Mouse (Mus musculus) left cerebral cortex, postnatal 4 days (tissue): ENCODE measurements around the gene Sh2d6. TPM values are rescaled to one million over a fixed set of nuclear protein-coding genes. Genes with fewer than 3 reads are reported as not detected.
A peak's percentile ranks its signal among the peaks of the same experiment; 100 is the strongest.

Experiments
- DNase-seq: peaks from one replicate; pipeline ENCODE4 v3.0.0-alpha.2; 2022
- intact Hi-C: fragments of 180-260 bp; cut with DNase I; formaldehyde crosslinking; loops from one replicate; pipeline ENCODE4 v1.15.1; 2025
- total RNA-seq, 2 experiments: library from RNA; stranded (reverse); gene quantifications; 2 replicates each; pipeline ENCODE4 v1.2.3; 2021

The Sh2d6 gene
- total RNA-seq = under 1 TPM; 0.36 to 0.68 TPM

DNA sequence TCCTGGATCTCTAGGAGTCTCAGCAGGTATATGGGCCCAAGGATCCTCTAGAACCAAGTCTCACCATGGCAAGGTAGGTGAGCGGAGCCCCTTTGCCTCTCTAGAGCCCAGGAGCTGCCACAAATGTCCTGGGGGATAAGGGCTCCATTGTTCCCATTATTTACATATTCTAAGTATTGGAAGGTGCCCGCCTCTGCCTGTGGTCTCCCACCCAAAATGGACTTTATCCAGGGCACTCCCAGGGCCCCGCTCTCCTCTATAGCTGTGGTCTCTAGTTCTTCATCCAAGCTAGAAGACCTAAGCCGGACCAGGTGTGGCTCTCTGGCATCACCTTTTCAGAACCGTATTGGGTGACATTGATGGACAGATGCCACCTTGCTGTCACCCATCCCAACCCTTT lies at the start of gene Sh2d6:
Gene Sh2d6, minus strand, starts transcription at position 101 of the 400 bp plus-strand sequence.
- no peak for DNase-seq
- intact Hi-C loops = no loop called here

DNA sequence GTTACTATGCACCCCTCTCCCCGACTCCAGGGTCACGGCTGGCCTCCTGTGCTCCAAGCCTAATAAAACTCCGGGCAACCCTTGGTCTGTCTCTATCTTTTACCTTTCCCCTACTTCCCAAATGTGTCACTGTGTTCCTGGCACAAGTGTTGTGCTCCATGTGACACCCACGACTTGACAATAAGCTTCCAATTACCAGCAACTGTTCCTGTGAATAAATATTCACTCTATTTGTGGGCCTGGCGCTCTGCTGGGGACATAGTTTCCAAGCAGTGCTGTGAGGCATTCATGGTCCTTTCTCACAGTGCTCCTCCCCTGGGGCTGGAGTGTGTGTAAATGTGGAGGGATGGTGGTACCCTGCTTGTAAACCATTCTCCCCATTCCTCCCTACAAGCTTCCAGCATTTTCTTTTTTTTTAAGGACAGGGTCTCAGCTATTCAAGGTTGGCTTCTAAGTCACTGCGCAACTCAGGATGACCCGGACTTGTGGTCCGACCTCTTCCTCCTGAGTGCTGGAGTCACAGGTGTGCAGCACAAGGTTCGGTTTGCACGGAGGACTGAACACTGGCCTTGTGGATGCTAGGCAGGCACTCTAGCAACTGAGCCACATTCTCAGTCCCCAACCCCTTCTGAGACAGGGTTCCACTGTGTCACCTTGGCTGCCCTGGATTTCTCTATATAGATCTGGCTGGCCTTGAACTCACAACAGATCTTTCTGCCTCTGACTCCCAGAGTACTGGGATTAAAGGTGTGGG lies 49.3 kb upstream of the Sh2d6 start:
- no peak for DNase-seq
- intact Hi-C loops = no loop called here

DNA sequence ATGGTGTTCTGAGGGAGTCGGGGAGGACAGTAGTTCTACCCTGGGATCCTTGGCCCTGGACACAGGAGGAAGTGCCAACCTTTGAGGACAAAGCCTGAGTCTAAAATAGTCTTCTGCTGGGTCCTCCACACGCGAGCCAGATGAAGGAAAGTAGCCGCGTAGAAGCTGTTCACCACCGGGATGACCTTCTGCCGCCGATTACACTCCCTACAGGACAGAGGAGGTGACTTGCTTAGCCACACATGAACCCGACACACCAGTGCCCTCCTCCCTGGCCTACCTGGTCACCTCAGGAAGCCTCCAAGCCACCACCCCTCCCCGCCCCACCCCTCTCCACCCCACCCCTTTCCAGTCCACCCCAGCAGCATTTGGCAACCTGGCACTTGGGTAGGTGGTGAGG lies 47.2 kb upstream of the Sh2d6 start:
- no peak for DNase-seq
- intact Hi-C loops = no loop called here

DNA sequence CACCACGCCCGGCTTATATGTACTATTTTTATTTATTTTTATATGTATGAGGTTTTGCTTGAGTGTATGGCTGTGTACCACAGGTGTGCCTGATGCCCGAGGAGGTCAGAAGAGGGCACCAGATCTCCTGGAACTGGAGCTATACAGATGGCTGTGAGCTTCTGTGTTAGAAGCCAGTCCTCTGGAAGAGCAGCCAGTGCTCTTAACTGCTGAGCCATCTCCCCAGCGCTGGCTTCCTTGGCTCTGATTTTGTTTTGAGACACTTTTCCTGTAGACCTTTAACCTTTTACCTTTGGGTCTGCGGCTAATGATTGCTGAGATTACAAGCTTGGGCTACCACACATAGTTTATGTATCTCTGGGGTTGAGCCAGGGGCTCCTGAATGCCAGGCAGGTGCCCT lies 46.0 kb upstream of the Sh2d6 start:
- intact Hi-C loops = no loop called here
- DNase-seq = no peak

DNA sequence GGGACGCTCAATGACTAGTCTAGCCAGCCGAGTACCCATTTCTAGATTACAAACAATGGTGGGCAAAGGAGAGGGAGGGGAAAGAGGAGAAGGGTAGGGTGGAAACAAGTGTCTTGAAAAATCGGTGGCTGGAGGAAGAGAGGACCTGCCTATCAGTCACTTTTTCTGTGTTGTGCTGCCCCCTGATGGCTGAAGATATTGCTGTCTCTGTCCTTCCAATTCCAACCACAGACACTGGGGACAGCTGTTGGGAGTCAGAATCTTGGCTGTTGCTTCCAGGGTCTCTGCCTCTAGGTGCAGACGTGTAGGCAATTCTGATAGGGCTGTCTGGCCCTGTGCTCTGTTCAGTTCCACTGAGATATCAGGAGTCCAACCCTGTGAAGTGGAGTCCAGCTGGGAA lies 44.5 kb upstream of the Sh2d6 start:
- peak; percentile 89 for DNase-seq
- intact Hi-C loops = no loop called here

DNA sequence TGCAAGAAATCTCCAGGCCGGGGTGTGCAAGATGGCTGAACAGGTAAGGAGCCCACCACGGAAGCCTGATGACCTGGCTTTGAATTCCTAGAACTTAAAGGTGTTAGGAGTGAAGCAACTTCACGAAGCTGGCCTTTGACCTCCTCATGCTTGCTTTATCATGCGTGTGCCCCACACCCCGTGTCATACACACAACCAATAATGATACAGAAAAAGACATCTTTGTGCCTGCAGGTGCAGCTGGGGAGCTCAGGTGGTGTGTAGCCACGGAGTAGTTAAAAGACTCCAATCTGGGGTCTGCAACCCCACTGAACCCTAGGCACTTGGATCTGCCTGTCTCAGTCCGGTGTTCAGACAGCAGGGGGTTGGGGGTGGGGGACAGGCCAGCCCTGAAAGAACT lies 44.0 kb upstream of the Sh2d6 start:
- intact Hi-C loops = no loop called here
- DNase-seq = no peak

DNA sequence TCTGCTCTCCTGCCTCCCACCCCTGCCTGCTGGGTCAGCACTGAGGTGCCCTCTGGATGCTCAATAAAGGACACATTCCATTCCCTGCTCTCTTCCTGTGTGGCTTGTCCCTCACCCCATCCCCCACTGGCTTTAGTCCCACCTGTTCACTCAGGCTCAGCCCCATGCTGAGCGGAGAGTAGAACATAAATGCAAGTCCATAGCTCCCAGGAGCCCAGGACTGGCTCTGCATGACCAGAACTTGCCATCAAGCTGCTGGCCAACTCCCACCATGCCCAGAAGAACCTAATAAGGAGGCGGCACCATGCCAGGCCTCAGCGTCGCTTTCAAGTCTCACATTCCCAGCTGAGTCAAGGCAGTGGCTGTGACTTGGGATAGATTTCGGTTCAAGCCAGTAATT lies 41.4 kb upstream of the Sh2d6 start:
- DNase-seq = peak; percentile 25
- intact Hi-C loops = no loop called here

DNA sequence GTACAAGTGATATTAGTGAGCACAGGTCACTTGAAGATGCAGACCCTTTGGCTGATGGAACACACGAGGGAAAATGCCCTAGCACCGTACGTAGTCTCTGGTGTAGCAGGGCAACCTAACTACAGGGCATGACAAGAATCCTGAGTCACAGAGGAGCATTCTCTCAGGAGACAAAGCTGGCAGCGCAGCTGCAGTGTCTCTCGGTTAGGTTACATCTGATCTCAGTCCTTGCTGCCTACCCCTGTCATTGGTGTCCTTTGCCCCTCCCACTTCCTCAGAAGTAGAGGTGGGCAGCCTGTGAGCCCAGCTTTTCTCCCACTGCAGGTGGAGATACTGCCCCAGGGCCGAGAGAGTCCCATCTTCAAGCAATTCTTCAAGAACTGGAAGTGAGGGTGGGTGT lies 41.0 kb upstream of the Sh2d6 start:
- intact Hi-C loops = no loop called here

DNA sequence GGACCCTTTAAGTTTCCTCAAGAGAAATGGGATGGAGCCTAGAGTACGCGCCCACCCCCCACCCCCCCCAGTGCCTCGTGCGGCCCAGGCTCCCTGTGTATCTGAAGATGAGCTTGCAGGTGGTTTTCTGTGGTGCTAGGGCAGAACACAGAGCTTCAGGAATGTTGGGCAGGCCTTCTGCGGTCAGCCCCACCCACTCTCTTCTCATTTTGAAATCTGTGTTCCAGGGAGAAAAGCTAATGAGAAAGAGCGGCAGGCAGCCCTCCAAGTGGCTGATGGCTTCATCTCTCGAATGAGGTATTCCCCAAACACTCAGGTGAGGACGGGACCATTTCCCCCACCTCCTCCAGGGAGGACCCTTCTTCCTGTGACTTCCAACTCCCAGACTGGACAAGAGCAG lies 39.3 kb upstream of the Sh2d6 start:
- DNase-seq = no peak
- intact Hi-C loops = no loop called here

More for the DNA sequence above, 41.0 kb upstream of the Sh2d6 start:
- DNase-seq = no peak

DNA sequence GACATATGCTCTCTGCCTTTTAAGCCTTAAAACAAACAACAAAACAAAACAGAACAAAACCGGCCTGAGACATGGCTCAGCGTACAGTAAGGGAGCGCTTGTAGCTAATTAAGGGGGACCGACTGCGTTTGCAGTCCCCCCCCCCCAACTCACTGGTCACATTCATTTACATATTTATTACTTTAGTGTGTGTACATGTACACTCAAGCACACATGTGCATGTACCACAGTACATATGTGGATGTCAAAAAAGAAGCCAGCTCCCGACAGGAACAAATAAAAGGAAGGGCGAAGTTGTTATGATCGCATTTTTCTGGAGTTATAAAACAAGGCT lies 31.5 kb upstream of the Sh2d6 start:
- DNase-seq = no peak
- intact Hi-C loops = no loop called here

DNA sequence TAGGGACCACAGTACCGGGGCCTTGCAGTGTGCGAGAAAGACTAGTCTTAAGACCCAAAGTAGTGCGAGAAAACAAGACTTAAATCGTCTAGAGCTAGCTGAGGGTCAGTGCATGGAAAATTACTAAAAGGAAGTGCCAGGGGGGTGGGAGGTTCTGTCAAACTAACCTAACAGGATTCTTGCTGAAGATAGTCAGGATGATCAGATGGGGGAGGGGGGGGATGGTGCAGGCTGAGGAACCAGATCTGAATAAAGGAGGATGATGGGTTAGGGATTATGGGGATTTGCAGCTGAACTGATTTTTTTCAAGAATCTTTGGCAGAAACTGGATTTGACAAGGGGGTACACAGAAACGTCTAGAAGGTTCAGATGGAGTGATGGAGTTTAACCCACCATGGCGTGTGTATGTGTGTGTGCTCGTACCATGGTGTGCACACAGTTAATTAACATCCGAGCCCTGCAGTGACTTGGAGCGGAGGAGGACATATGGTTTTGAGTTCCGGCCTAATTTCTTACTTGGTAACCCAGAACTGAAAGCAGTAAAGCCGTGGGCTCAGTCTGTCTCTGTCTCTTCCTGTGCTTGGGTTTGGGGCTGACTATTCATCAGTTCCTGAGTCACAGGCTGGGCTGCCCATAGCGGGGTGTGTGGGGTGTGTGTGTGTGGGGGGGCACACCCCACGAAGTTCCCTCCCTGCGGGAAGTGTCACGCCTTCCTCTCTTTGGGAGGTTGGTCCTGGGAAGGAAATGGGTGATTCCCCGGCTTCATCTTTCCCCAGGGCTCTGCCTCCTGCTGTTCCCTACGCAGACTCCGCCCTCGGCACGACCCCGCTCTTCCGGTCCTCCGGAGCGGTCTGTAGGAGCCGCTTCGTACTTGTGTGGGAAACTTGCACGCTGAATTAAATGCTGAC lies 30.9 kb upstream of the Sh2d6 start:
- intact Hi-C loops = no loop called here
- peak; percentile 39 for DNase-seq

DNA sequence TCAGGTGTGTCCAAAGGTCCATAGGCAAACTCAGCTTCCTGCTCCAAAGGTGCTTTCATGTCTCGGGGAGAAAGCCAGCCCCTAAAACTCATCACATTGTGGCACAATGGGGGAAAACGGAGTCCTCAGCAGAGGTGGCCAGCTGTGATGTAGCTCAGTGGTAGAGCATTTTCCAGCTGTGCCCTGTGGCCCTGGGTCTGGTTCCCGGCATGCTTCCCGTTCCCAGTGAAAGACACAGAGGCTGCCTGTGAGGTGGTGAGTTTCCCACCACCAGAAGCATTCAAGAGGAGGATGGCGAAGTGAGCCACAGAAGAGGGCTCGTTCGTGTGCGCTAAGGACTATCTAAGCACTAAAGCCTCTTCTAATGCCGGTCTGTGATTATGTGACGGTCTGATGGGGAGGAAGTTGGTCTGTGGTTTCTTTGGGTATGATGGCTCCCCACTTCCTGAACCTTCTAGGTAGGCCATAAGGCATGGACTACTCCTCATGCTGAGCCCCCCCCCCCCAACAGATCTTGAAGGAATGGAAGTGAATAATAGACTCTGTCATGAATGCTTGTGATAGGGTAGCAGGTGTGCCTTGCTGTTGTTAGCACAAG lies 29.1 kb upstream of the Sh2d6 start:
- intact Hi-C loops = no loop called here
- DNase-seq = no peak

DNA sequence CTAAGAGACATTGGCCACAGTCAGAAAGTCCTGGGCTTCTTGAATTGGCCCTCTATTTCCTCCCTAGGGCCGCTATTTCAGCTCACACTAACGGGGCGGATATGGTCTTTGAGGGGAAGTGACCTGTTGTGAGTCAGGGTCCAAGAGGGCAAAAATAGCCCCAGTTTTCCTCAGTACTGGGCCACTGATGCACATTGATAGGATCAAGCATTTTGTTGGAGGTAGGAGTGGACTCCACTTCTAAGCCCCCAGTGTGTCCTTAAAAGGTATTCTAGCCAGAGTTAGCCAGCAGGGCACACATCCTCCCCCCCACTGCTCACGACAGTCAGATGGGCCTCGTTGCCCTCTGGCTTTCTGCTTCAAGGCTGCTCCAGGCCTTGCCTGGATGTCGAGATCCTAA lies 28.5 kb upstream of the Sh2d6 start:
- intact Hi-C loops = no loop called here
- DNase-seq = no peak

DNA sequence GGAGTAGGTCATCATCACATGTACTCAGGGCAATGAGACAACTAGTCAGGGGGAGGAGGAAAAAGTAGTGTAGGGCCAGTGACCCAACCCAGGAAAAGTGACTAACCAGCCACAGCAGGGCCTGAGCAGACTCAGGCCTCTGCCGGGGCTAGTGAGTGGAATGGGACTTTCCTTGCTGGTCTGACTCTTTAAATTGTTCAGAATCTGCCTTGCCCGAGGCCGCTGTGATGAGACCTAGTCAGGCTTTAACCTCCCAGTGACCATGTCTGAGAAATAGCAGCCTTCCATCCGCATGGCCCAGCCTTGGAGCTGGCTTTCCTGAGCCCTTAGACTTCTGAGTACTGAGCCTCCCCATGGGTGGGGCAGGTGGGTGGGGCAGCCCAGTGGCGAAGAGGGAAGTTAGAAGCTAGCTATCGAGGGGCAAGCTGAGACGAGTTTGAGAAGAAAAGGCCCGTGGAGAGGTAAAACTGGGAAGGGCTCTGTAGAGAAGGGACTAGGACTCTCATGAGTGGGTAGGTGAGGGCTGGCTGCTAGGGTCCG lies 27.6 kb upstream of the Sh2d6 start:
- DNase-seq = no peak
- intact Hi-C loops = no loop called here

DNA sequence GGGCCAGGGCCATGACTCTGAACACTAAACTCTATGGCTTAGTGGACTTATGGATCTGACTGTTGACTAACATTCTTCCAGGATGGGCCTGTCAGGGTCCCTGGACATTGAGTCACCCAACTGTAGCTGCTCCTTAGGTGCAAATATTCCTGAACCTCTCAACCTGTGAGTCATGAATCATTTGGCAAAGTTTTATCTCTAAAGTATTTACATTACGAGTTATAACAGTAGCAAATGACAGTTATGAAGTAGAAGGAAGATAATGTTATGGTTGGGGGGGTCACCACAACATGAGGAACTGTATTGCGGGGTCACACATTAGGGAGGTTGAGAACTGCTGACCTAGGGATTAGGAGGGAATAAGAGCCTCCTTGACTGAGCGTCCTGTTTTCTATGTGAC lies 26.4 kb upstream of the Sh2d6 start:
- no peak for DNase-seq

DNA sequence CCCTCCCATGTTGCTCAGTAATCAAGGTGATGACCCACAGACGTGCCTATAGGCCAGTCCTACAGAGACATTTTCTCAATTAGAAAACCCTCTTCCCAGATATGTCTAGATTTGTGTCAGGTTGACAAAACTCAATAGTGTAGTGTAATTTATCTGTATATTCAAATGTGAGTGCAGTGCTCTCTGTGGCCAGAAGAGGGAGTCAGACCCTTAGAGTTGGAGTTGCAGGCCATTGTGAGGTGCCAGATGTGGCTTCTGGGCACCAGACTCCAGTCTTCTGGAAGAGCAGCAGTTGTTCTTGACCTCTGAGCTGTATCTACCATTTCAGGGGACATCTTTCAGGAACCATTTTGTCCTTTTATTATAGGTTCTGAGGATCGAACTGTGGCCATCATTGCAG lies 25.6 kb upstream of the Sh2d6 start:
- no peak for DNase-seq
- intact Hi-C loops = no loop called here

More for the DNA sequence above, 26.4 kb upstream of the Sh2d6 start:
- intact Hi-C loops = no loop called here

DNA sequence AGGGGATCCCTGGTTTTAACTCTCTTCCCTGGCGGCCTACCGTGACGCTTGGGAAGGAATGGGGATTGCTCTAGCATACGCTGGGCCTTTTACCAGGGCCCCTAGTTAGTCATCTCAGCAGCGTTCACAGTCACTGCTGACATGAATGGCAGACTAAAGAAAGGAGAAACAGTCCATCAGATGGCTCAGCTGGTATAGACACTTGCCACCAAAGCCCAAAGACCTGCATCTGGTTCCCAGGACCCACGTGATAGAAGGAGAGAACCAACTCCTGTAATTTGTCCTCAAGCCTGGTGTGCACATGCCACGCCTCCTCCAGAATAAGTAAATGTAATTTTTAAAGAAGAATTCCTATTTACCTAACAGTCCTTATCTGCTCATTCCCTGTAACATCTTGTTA lies 23.9 kb upstream of the Sh2d6 start:
- intact Hi-C loops = no loop called here
- no peak for DNase-seq

DNA sequence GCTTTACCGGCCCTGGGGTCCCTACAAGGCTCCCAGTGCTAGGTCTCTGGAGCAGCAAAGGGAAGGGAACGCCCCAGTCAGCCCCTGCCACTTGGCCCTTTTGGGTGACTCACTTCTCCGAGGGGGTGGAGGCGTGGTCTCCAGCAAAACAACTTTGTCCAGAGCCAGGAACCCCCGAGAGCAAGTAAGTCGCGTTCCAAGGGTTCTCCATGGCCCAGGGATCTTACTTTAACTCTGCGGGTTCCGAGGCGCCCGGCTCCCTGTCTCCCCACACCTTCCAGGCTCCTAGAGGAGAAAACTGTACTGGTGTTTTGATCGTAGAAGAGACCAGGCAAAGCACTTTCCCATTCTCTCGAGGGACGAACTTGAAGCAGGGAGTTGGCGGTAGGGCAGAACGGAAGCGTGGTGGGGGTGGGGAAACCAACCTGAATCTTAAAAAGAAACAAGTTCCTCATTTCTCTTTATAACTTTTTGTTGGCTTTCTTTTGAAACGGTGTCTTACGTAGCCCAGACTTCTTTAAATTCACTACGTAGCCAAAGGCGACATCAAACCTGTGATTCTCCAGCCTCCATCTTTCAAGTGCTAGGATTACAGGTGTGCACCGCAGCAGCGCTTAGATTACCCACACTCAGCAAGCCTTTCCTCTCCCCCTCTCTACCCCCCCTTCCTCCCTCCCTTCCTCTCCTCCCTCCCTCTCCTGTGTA lies 22.9 kb upstream of the Sh2d6 start, which contains the start of gene Capg:
Gene Capg, plus strand, starts transcription at position 109 of the 705 bp plus-strand sequence.
- intact Hi-C loops = no loop called here
- no peak for DNase-seq

DNA sequence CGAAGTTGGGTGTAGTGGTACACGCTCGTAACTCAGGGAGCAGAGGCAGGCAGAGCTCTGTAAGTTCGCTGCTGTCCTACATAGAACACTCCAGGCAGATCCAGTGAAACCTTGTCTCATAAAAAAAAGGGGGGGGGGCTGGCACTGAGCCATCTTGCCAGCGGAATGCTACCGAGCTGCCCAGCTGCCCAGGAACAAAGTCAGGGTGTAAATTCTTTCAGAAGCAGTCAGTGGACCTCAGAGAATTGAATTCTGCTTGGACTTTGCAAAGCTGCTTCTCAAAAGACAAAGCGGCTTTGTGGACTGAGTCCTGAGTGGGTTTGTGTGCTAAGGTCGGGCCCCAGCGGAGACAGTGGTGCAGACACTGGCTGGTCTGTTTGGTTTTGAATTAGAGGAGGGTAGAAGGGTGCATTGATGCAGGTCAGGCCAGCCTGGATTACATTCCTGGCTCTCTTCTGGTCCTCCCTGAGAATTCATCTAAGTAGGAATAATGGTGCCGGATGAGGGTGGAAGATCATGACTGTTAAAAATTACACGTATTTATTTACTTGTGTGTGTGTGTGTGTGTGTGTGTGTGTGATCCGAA lies 21.9 kb upstream of the Sh2d6 start:
- no peak for DNase-seq
- intact Hi-C loops = no loop called here

DNA sequence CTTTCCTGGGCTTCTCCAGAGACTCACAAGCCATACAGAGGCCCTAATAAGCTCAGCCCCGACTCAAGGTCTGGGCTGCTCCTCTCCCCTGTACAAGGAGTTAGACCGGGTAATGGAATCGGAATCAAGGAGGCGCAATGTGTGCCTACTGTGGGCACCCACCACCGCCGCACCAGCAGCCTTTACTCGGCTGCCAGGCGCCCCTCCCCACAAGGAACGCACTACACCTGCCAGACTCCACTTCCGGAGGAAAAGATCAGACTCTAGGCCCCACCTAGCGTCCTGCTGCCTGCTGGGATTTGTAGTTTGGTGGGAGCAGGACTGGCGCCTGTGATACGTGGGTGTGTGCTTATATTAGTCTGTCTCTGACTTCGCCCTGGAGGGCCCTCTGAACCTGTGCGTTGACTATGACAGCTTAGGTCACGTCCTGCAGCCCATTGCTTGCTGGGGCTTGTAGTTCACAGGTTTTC lies 17.1 kb upstream of the Sh2d6 start:
- DNase-seq = peak; percentile 85
- intact Hi-C loops = no loop called here
